Mouse (Mus musculus) NIH3T3 (cell line): ENCODE results near the gene Sik3.

Experiments
- DNase-seq: peaks from one replicate; pipeline ENCODE4 v3.0.0-alpha.2; 2012; ENCODE audit warnings: low read depth

Gene Sik3

GRCm38 (mm10) chr9:46015831-46016230, 3.2 kb downstream of the Sik3 start:
- DNase-seq, result peak; percentile 53

- DNase-seq, result no peak
These were observed 3.8 kb downstream of the Sik3 start for GRCm38 (mm10) chr9:46016417-46016816.

- peak; percentile 42 for DNase-seq
These were observed 5.7 kb downstream of the Sik3 start for GRCm38 (mm10) chr9:46018316-46018715.

- DNase-seq, result no peak
These were observed 7.4 kb downstream of the Sik3 start for GRCm38 (mm10) chr9:46019975-46020374.

GRCm38 (mm10) chr9:46023591-46023990, 11.0 kb downstream of the Sik3 start:
- DNase-seq, result no peak

GRCm38 (mm10) chr9:46026058-46026849, 13.6 kb downstream of the Sik3 start:
- no peak for DNase-seq

GRCm38 (mm10) chr9:46027994-46028393, 15.4 kb downstream of the Sik3 start:
- no peak for DNase-seq

GRCm38 (mm10) chr9:46029534-46029933, 16.9 kb downstream of the Sik3 start:
- DNase-seq, result no peak

- no peak for DNase-seq
These were observed 17.6 kb downstream of the Sik3 start for GRCm38 (mm10) chr9:46030184-46030583.

GRCm38 (mm10) chr9:46030968-46031367, 18.3 kb downstream of the Sik3 start:
- no peak for DNase-seq

GRCm38 (mm10) chr9:46032190-46032589, 19.6 kb downstream of the Sik3 start:
- no peak for DNase-seq

GRCm38 (mm10) chr9:46033058-46033457, 20.4 kb downstream of the Sik3 start:
- no peak for DNase-seq

GRCm38 (mm10) chr9:46033862-46034261, 21.2 kb downstream of the Sik3 start:
- DNase-seq, result no peak

GRCm38 (mm10) chr9:46035290-46035871, 22.8 kb downstream of the Sik3 start:
- peak; percentile 38 for DNase-seq

GRCm38 (mm10) chr9:46036881-46037280, 24.3 kb downstream of the Sik3 start:
- DNase-seq, result no peak

GRCm38 (mm10) chr9:46038786-46039185, 26.2 kb downstream of the Sik3 start:
- DNase-seq, result no peak

GRCm38 (mm10) chr9:46041186-46041585, 28.6 kb downstream of the Sik3 start:
- DNase-seq, result no peak

GRCm38 (mm10) chr9:46042387-46042786, 29.8 kb downstream of the Sik3 start:
- DNase-seq, result no peak

- no peak for DNase-seq
These were observed 31.0 kb downstream of the Sik3 start for GRCm38 (mm10) chr9:46043626-46044025.

GRCm38 (mm10) chr9:46046724-46047517, 34.3 kb downstream of the Sik3 start:
- no peak for DNase-seq

GRCm38 (mm10) chr9:46049525-46049924, 36.9 kb downstream of the Sik3 start:
- no peak for DNase-seq

GRCm38 (mm10) chr9:46050203-46050602, 37.6 kb downstream of the Sik3 start:
- no peak for DNase-seq
